Mouse (Mus musculus) c-Kit-positive CD71-positive TER-119-negative erythroid progenitor cells, embryonic 14.5 days (primary cell): ENCODE data around the gene Prr27.

Experiments
- DNase-seq: peaks from one replicate; pipeline ENCODE4 v3.0.0-alpha.2; 2013; ENCODE audit warnings: low read depth

Gene Prr27

DNA sequence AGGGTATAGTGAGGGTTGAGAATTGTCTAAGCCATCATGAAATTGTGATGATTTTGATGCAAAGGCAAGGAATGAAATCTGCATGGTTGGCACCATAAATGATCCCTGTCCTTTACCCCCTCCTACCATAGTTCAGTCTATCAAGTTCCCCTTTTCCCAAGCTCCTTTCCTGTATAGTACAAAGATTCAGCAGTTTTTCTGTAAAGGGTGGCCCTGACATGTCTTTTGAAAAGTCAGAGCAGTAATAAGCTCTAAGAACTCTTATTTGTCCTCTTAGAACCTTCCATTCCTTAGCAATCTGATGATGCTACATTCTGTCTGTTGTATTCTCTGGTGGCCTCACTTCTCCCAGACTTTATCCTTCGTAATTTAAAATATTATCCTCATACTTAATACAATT lies at the start of gene Prr27:
TSS of gene Prr27 (plus strand) at position 301 of the 400 bp plus-strand sequence.
- DNase-seq: no peak

DNA sequence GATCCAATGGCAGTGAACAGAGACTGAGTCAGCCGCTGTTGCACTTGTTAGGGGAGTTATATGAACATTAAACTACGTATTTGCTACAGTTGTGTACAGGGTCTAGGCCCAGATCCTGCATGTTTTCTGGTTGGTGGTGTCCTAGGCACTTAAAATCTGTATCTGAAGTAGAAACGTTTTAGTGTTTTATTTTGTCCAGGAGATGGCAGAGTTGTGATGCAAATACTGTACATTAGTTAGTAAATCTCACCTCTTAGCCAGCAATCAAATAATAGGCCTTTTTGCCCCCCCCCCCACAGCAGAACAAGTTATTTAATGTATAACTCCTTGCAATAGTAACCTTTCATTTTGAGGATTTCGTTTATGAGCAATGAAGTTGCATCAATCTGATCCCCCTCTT lies 42.8 kb upstream of the Prr27 start:
- DNase-seq: no peak

DNA sequence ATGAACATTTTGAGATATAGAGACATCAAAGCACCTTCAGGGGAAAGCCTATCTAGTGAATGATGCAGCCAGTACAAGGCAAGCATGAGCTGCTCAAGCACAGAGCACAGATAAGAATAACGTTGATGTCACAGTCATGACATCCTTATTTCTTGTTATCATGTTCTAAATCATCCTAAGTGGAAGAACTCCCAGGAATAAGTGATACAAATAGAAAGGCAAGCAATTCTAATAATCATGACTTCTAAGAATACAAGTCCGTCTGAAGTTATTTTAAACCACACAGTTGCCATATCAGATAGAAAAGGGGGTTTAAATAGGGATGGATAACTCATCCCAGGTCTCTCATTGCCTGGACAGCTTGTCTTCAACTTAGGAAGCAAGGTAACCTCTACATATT lies 17.7 kb upstream of the Prr27 start, which contains the start of gene Csn1s2b:
TSS of gene Csn1s2b (plus strand) at position 301 of the 400 bp plus-strand sequence.
- DNase-seq: no peak

DNA sequence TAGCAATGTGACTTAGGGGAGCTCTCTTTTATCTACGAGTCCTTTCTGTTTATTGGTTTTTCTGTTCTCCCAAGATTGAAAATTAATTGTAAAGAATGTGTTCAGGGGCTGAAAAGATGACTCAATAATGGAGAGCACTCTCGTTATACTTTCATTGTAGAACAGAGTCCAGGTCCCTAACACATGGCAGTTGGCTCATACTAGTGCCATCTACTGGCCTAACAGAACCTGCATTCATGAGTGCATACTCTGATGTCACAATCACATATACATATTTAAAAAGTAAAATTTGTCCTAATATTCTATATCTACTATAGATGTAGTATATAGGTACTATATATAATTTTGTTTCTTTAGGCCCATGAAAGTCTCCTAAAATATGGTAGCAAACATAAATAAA lies 16.2 kb upstream of the Prr27 start:
- no peak for DNase-seq

DNA sequence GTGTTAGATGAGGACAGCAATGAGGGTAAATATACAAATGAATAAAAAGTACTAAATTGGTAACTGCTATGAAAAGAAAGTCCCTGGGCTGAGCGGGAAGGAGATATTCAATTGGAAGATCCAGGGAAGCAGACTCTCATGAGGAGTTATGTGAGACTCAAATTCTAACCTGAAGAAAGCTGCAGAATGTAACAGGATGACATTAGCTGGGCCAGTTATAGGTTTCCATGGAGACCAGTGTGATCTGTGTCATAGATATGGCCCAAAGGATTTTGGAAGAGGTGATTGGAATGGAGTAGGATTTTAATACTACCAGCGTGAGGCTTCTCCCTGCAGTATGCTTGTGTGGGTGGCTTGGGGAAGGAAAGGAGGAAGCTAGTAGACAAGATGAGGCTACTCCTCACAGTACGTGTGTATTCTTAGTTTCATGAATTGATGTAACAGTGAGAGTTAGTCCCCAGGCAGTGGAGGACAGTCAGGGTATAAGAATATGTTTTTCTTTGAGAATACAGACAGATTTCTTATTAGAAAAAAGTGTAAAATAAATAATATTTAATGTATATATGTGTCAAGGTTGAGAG lies 29.7 kb downstream of the Prr27 start:
- no peak for DNase-seq

DNA sequence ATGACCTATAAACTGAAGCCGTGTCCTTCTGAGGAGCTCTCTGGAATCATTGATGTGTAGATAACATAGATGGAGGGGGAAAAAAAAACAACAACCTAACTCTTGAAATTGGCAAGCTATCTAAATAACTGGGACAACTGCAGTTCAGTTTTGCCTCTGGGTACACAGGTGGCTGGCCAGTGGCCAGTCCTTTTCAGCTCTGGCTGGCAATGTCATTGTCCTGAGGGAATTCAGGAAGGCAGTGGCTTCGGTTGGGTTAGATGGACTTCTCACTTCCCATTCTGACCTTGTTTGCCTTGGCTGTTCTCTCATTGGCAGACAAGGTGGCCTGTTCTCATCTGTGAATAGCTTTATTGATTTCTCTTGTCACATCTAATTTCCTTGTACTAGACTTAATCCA lies 44.6 kb downstream of the Prr27 start:
- no peak for DNase-seq

DNA sequence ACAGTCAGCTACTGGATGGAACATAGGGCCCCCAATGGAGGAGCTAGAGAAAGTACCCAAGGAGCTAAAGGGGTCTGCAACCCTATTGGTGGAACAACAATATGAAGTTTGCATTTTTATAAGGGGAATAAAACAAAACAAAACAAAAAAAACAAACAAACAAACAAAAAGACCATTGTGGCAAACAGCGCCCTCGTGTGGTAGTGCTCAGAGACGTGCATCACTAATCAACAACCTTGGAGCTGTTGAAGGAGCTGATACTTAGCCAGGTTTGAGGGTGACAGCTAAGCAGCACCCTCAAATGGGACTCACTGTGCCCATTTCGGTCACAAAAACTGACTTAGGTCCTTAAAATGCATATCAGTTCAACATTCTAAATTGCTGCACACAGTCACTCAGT lies 45.9 kb downstream of the Prr27 start:
- no peak for DNase-seq

DNA sequence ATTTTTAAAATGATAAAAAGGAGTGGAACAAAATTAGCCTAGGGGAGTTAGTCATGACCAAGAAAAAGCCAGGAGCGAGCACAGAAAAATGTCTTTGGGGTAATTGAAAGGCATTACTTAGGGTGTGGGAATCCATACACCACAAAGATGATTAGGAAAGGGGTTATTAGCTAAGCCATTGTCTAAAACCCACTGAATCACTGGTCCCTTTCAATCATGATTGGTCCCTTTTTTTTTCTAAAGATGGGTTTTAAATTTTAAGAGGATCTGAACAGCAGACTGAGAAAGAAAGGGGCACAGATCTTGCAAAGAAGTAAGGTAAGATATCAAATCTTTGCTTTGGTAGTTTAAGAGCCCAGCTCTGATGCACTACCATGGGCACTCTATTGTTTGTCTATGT lies 59.2 kb downstream of the Prr27 start, which contains the start of gene Odam:
TSS of gene Odam (plus strand) at position 301 of the 400 bp plus-strand sequence.
- no peak for DNase-seq
